Mouse (Mus musculus): ENCODE results near the gene Lclat1.

- TF ChIP-seq CTCF (conservative IDR thresholded peaks at IDR 0.05; ENCODE audit: low read length): no peak
- no peak for TF ChIP-seq POU5F1 (IDR thresholded peaks at IDR 0.05; ENCODE audit: borderline replicate concordance, low read length)
- TF ChIP-seq NANOG (IDR thresholded peaks at IDR 0.05; ENCODE audit: borderline replicate concordance, low read length): no peak
Measured at GRCm38 (mm10) chr17:73108170-73108887, 544 bp downstream of the Lclat1 start.

Data from E14TG2a.4 (cell line).